ENCODE assay signal across 8 mouse cellular contexts in the genomic region with DNA sequence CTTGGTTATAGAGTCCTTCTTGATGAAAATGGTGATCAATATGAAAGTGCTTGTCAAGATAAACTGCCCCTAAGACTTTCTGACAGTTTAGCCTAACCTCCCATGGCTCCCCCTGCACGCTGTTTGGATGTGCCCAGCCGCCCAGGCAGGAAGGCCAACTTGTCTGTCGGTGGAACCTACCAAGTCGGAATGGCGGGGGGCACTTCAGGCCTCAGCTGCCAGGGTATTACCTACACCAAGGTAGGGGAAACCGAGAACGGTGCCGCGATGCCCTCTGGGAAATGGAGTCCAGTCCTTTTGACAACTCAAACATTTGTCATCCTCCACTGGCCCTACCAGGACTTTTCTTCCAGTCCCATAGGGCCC. TPM values are rescaled to one million over a fixed set of nuclear protein-coding genes. Genes with fewer than 3 reads are reported as not detected.
A peak's percentile ranks its signal among the peaks of the same experiment; 100 is the strongest.
DNase-seq lines count a peak whose midpoint lies in the region; ATAC-seq lines count a peak whose summit lies in the region.

No protein-coding gene starts in this region.

- H3K27ac ChIP-seq in hindbrain, embryonic 13.5 days: peak overlapping the region; percentile 95

- no peaks in the 10 kb centered on the region for H3K9me3 ChIP-seq in hindbrain, embryonic 13.5 days

- DNase-seq in NIH3T3 (ENCODE audit: low read depth): peak; percentile 95
- DNase-seq in cerebellum, postnatal 10 days: peak; percentile 98 to 99
- DNase-seq in frontal cortex, postnatal 10 days (ENCODE audit: low spot score in 2 of 2): peak; percentile 92 to 95
- DNase-seq in layer of hippocampus, postnatal 25 days (ENCODE audit: extremely low spot score in 1 of 2, low spot score in 1 of 2): peak; percentile 88 to 89
- peak; percentile 97 for DNase-seq in lung, postnatal 25 days (ENCODE audit: low spot score)
- DNase-seq in retina, embryonic 14.5 days (ENCODE audit: low spot score): peak; percentile 98
- DNase-seq in thymus, postnatal 4 days: peak; percentile 98

- peak overlapping the region; percentile 90 for H3K4me3 ChIP-seq in hindbrain, embryonic 13.5 days

- peaks cover 7% of the 10 kb centered on the region for H3K36me3 ChIP-seq in hindbrain, embryonic 13.5 days

- H3K27me3 ChIP-seq in hindbrain, embryonic 13.5 days: no peaks in the 10 kb centered on the region

- H3K4me1 ChIP-seq in hindbrain, embryonic 13.5 days (replicated peaks): peaks cover 36% of the 10 kb centered on the region

- peak; percentile 98 for ATAC-seq in hindbrain, embryonic 13.5 days (ENCODE audit: low FRiP score)

- H3K4me2 ChIP-seq in hindbrain, embryonic 13.5 days: peak overlapping the region; percentile 78

- H3K9ac ChIP-seq in hindbrain, embryonic 13.5 days: peak overlapping the region; percentile 88

- WGBS in hindbrain, embryonic 13.5 days: 0% methylated on average over 9 of the region's 9 CpGs

RNA-seq across cellular contexts. Expression of gene Madd, which starts 0.5 kb away (rescaled TPM):
- polyA plus RNA-seq in hindbrain, embryonic 13.5 days (2015; fragmentation: Nextera tagmentation; extraction: Ambion mirVana): 56.7 and 59.2 TPM in 2 replicates
- total RNA-seq in layer of hippocampus, postnatal 25 days (2021): 100 to 1,000 TPM; 203 to 235 TPM

RNA-seq across cellular contexts. Expression of gene Nr1h3, which starts 19.5 kb away (rescaled TPM):
- polyA plus RNA-seq in hindbrain, embryonic 13.5 days (2015; fragmentation: Nextera tagmentation; extraction: Ambion mirVana): 1.7 and 1.8 TPM in 2 replicates
- 1 to 10 TPM; 3.9 to 5.4 TPM for total RNA-seq in layer of hippocampus, postnatal 25 days (2021)

RNA-seq across cellular contexts. Expression of gene Acp2, which starts 19.6 kb away (rescaled TPM):
- 38.0 and 41.3 TPM in 2 replicates for polyA plus RNA-seq in hindbrain, embryonic 13.5 days (2015; fragmentation: Nextera tagmentation; extraction: Ambion mirVana)
- 10 to 100 TPM; 52.1 to 55.9 TPM for total RNA-seq in layer of hippocampus, postnatal 25 days (2021)

RNA-seq across cellular contexts. Expression of gene Ddb2, which starts 53.7 kb away (rescaled TPM):
- 14.1 and 15.2 TPM in 2 replicates for polyA plus RNA-seq in hindbrain, embryonic 13.5 days (2015; fragmentation: Nextera tagmentation; extraction: Ambion mirVana)
- total RNA-seq in layer of hippocampus, postnatal 25 days (2021): 10 to 100 TPM in 1 of 2 experiments, 1 to 10 TPM in 1; 8.0 to 10.4 TPM

Comparison
In these comparisons a context has a peak if more than half of its experiments do, and no peak if none do; other contexts are left out.
1. Peak in every context shown above with its lines: DNase-seq, ATAC-seq, H3K4me3 ChIP-seq and H3K27ac ChIP-seq.